Mouse (Mus musculus) small intestine, adult 2 months (tissue): Measurements from ENCODE around the gene Fzd2. TPM values are rescaled to one million over a fixed set of nuclear protein-coding genes. Genes with fewer than 3 reads are reported as not detected.

Source experiments
- H3K27ac ChIP-seq: fragments of 200-500 bp; 2 replicates; pipeline ENCODE4 v1.5.1; 2012; ENCODE audit warnings: low read depth, low read length, control low read depth, inconsistent platforms; ENCODE audit not compliant: insufficient read depth
- H3K27me3 ChIP-seq: fragments of 200-500 bp; 2 replicates; pipeline ENCODE4 v1.6.1; 2012; ENCODE audit warnings: mild to moderate bottlenecking, moderate library complexity, low read length, inconsistent platforms; ENCODE audit not compliant: control insufficient read depth, insufficient read depth
- H3K36me3 ChIP-seq: fragments of 200-500 bp; 2 replicates; pipeline ENCODE4 v1.6.1; 2012; ENCODE audit warnings: mild to moderate bottlenecking, low read length, control low read depth, inconsistent platforms; ENCODE audit not compliant: control insufficient read depth, insufficient read depth
- H3K4me1 ChIP-seq: fragments of 200-500 bp; 2 replicates; pipeline ENCODE4 v1.6.1; 2012; ENCODE audit warnings: low read length, inconsistent platforms, mixed read lengths; ENCODE audit not compliant: control insufficient read depth, insufficient read depth, insufficient read length
- H3K4me3 ChIP-seq: fragments of 200-500 bp; 2 replicates; pipeline ENCODE4 v1.5.1; 2012; ENCODE audit warnings: low read depth, mild to moderate bottlenecking, control low read depth, inconsistent platforms, low read length, moderate library complexity
- CTCF ChIP-seq: fragments of 200-500 bp; IDR thresholded peaks from 2 replicates; pipeline ENCODE4 v1.5.1; 2012; ENCODE audit warnings: low read depth, mild to moderate bottlenecking, control low read depth, inconsistent platforms, low read length, moderate library complexity, mixed read lengths; ENCODE audit not compliant: insufficient replicate concordance, insufficient read length; ENCODE audit errors: extremely low read depth
- POLR2A ChIP-seq: fragments of 200-500 bp; IDR thresholded peaks from 2 replicates; pipeline ENCODE4 v1.6.1; 2012; ENCODE audit warnings: low read depth, mild to moderate bottlenecking, control low read depth, inconsistent platforms, low read length, moderate library complexity
- WGBS: fragments of 180-500 bp; shearing (Covaris S2); methylation state at CpG from one replicate; pipeline ENCODE4 v1.1.7; 2018; 5-methylcytosine and 5-hydroxymethylcytosine counted together
- polyA plus RNA-seq: library from polyadenylated mRNA; depleted of rRNA; stranded (reverse); fragments of >200 nt; gene quantifications from 2 replicates; pipeline ENCODE4 v1.2.3, GENCODE M21; 2012

Fzd2 gene
- polyA plus RNA-seq, 1 experiment, result 12.4 TPM

GRCm38 (mm10) chr11:102575034-102575433 is 29.2 kb upstream of the Fzd2 start:
- peaks cover 1% of the 10 kb centered on the region; the same call in 1 of the 2 replicates for H3K4me1 ChIP-seq
- WGBS, result 64% methylated on average over 1 of the region's 1 CpGs
- TF ChIP-seq CTCF, result no peak
- no peak for TF ChIP-seq POLR2A

GRCm38 (mm10) chr11:102576050-102576754 is 28.0 kb upstream of the Fzd2 start:
- no peaks in the 10 kb centered on the region for H3K36me3 ChIP-seq
- no peaks in the 10 kb centered on the region for H3K27me3 ChIP-seq
- 56% methylated on average over 13 of the region's 13 CpGs for WGBS
- no peak overlapping the region for H3K4me3 ChIP-seq
- TF ChIP-seq CTCF (no peak), POLR2A (no peak)
- peaks cover 1% of the 10 kb centered on the region; the same call in 1 of the 2 replicates for H3K4me1 ChIP-seq
- H3K27ac ChIP-seq, result no peak overlapping the region

More at GRCm38 (mm10) chr11:102575034-102575433, 29.2 kb upstream of the Fzd2 start:
- no peak overlapping the region for H3K27ac ChIP-seq
- H3K36me3 ChIP-seq, result no peaks in the 10 kb centered on the region
- no peaks in the 10 kb centered on the region for H3K27me3 ChIP-seq
- H3K4me3 ChIP-seq, result no peak overlapping the region

- TF ChIP-seq POLR2A (no peak; the same call in 1 of the 2 replicates), CTCF (peak; percentile 97)
- 5% methylated on average over 27 of the region's 27 CpGs for WGBS
- H3K27me3 ChIP-seq, result no peaks in the 10 kb centered on the region
- peak overlapping the region; percentile 49 for H3K4me3 ChIP-seq
- peaks cover 1% of the 10 kb centered on the region for H3K4me1 ChIP-seq
- H3K27ac ChIP-seq, result peak overlapping the region; percentile 17; the same call in 1 of the 2 replicates
- H3K36me3 ChIP-seq, result no peaks in the 10 kb centered on the region
Measured at GRCm38 (mm10) chr11:102578341-102579118, 25.7 kb upstream of the Fzd2 start.

GRCm38 (mm10) chr11:102579165-102580033 is 24.8 kb upstream of the Fzd2 start, which contains the start of gene Gm11627:
Gene Gm11627 (minus strand): TSS chr11:102579461.
- peak within 1 kb of the TSS; percentile 49 for H3K4me3 ChIP-seq
- H3K4me1 ChIP-seq, result peaks cover 1% of the 10 kb centered on the region
- no peaks in the 10 kb centered on the region for H3K27me3 ChIP-seq
- WGBS, result 33% methylated on average over 23 of the region's 23 CpGs
- peak within 1 kb of the TSS; percentile 66 for H3K27ac ChIP-seq
- H3K36me3 ChIP-seq, result no peaks in the 10 kb centered on the region
- TF ChIP-seq CTCF (no peak), POLR2A (no peak)

- peaks cover 1% of the 10 kb centered on the region for H3K4me1 ChIP-seq
- WGBS, result 74% methylated on average over 3 of the region's 3 CpGs
- peak overlapping the region; percentile 8 for H3K27ac ChIP-seq
- H3K4me3 ChIP-seq, result peak overlapping the region; percentile 49; the same call in 1 of the 2 replicates
- H3K27me3 ChIP-seq, result no peaks in the 10 kb centered on the region
- TF ChIP-seq CTCF (no peak), POLR2A (no peak)
- no peaks in the 10 kb centered on the region for H3K36me3 ChIP-seq
Measured at GRCm38 (mm10) chr11:102580034-102580330, 24.2 kb upstream of the Fzd2 start.

- 54% methylated on average over 11 of the region's 11 CpGs for WGBS
- Histone ChIP-seq H3K4me1 (peaks cover 1% of the 10 kb centered on the region), H3K27me3 (no peaks in the 10 kb centered on the region), H3K36me3 (no peaks in the 10 kb centered on the region), H3K27ac (no peak overlapping the region), H3K4me3 (no peak overlapping the region)
- no peak for TF ChIP-seq POLR2A
- TF ChIP-seq CTCF, result no peak
Measured at GRCm38 (mm10) chr11:102581281-102582015, 22.7 kb upstream of the Fzd2 start.
